30 mouse cellular contexts compared by ENCODE assay signal in the genomic region with DNA sequence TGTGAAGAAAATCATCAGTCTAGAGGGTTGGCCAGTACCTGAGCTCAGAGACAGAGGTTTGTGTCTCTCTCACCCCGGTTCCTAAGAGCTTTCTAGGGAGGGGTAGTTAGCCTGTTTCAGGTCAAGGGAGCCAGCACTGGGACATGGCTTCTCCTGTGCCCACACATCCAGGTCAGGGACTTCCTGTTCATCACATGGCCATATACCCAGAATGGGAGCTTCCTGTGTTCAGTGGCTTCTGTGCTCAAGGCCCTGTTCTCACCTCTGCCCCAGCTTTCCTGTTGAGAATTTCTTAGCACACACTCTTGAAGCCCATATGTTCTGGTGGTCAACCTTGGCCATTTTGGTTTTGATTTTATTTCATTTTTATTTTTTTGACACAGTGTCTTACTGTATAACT. TPM values are rescaled to one million over a fixed set of nuclear protein-coding genes. Genes with fewer than 3 reads are reported as not detected.
DNase-seq lines count a peak whose midpoint lies in the region; ATAC-seq and TF ChIP-seq lines count a peak whose summit lies in the region.
"Had no signal": no experiment of that assay in that cellular context is flagged by ENCODE, and none has a peak within 500 bp of the region (broad histone marks: within the 10 kb centered on the region; RNA-seq: fewer than 3 reads in every experiment).

No protein-coding gene starts in this region.

- H3K9ac ChIP-seq in liver, embryonic 11.5 days (ENCODE audit: low read depth, low read length), result no peak overlapping the region
- H3K9ac ChIP-seq: embryonic facial prominence, embryonic 12.5 days; embryonic facial prominence, embryonic 15.5 days; forebrain, postnatal 0 days; heart, embryonic 12.5 days; heart, embryonic 15.5 days; hindbrain, embryonic 13.5 days had no signal

- 92% methylated on average over 1 of the region's 1 CpGs for WGBS in thymus, adult 2 months
- 81% methylated on average over 1 of the region's 1 CpGs for WGBS in liver, embryonic 11.5 days

- ATAC-seq in CD4-positive, CD25-positive, alpha-beta regulatory T cell, adult 4 months, result peak; percentile 62
- ATAC-seq in inflammation-experienced regulatory T-cells, adult 6 months, result peak; percentile 72
- no peak for ATAC-seq in liver, embryonic 11.5 days (replicated peaks; ENCODE audit: low FRiP score)
- ATAC-seq: forebrain, embryonic 14.5 days; forebrain, postnatal 0 days; hindbrain, embryonic 16.5 days had no signal

- no peaks in the 10 kb centered on the region for H3K9me3 ChIP-seq in liver, embryonic 11.5 days (ENCODE audit: control insufficient read depth, low read length)
- H3K9me3 ChIP-seq: embryonic facial prominence, embryonic 12.5 days; embryonic facial prominence, embryonic 15.5 days; heart, embryonic 12.5 days; heart, embryonic 15.5 days; hindbrain, embryonic 10.5 days; hindbrain, embryonic 13.5 days had no signal

- no peak for DNase-seq in thymus, adult 2 months
- DNase-seq in thymus, postnatal 4 days, result no peak
- peak; percentile 28 for DNase-seq in T-cell, adult 2 months (ENCODE audit: low spot score)
- no peak for DNase-seq in left cerebral cortex, adult 8-10 months (ENCODE audit: low spot score in 2 of 2)
- DNase-seq in ovary, postnatal 36 days (ENCODE audit: low spot score), result no peak
- no peak for DNase-seq in liver, embryonic 11.5 days (ENCODE audit: low spot score)
- DNase-seq: adrenal gland, adult 2 months; adrenal gland, postnatal 14 days; cerebellum, adult 11 months; cerebellum, adult 2 months; cerebellum, adult 9-11 months; cerebellum, postnatal 25 days; forebrain, postnatal 0 days; gastrocnemius, adult 2 months; gastrocnemius, postnatal 14 days; heart, adult 11 months; heart, postnatal 10 days; heart, postnatal 36 days had no signal

- no peaks in the 10 kb centered on the region for H3K27me3 ChIP-seq in thymus, adult 2 months (ENCODE audit: control insufficient read depth, insufficient read depth, low read length)
- no peaks in the 10 kb centered on the region for H3K27me3 ChIP-seq in liver, embryonic 11.5 days (replicated peaks; ENCODE audit: control insufficient read depth, insufficient read depth, low read length)
- H3K27me3 ChIP-seq: CH12.LX; embryonic facial prominence, embryonic 12.5 days; embryonic facial prominence, embryonic 15.5 days; heart, embryonic 12.5 days; heart, embryonic 15.5 days; hindbrain, embryonic 13.5 days had no signal

- no peaks in the 10 kb centered on the region for H3K36me3 ChIP-seq in thymus, adult 2 months (ENCODE audit: control insufficient read depth, insufficient read depth, low read length)
- no peaks in the 10 kb centered on the region for H3K36me3 ChIP-seq in liver, embryonic 11.5 days (ENCODE audit: control insufficient read depth, insufficient read depth, low read length)
- H3K36me3 ChIP-seq: embryonic facial prominence, embryonic 12.5 days; embryonic facial prominence, embryonic 15.5 days; G1E; heart, embryonic 12.5 days; heart, embryonic 15.5 days; hindbrain, embryonic 13.5 days had no signal

- H3K4me3 ChIP-seq in thymus, adult 2 months (ENCODE audit: control insufficient read depth, insufficient read depth, low read length), result no peak overlapping the region
- no peak overlapping the region for H3K4me3 ChIP-seq in liver, embryonic 11.5 days (ENCODE audit: low read depth, low read length)
- H3K4me3 ChIP-seq: embryonic facial prominence, embryonic 12.5 days; embryonic facial prominence, embryonic 15.5 days; gastrocnemius, adult 2 months; heart, embryonic 12.5 days; heart, embryonic 15.5 days; hindbrain, embryonic 10.5 days; hindbrain, embryonic 13.5 days had no signal

- no peak for TF ChIP-seq CTCF in thymus, adult 2 months (IDR thresholded peaks at IDR 0.05; ENCODE audit: borderline replicate concordance, control insufficient read depth, extremely low read depth, insufficient read depth, low read length, poor library complexity)

- H3K27ac ChIP-seq in thymus, adult 2 months (ENCODE audit: control insufficient read depth, insufficient read depth, low read length), result peak overlapping the region; percentile 13
- H3K27ac ChIP-seq in liver, embryonic 11.5 days (ENCODE audit: low read depth, low read length), result no peak overlapping the region
- H3K27ac ChIP-seq: embryonic facial prominence, embryonic 12.5 days; embryonic facial prominence, embryonic 15.5 days; gastrocnemius, adult 2 months; heart, embryonic 15.5 days; hindbrain, embryonic 10.5 days; hindbrain, embryonic 13.5 days had no signal

- H3K4me1 ChIP-seq in thymus, adult 2 months (replicated peaks; ENCODE audit: control insufficient read depth, insufficient read depth, low read length), result peaks cover 30% of the 10 kb centered on the region
- H3K4me1 ChIP-seq in liver, embryonic 11.5 days (replicated peaks; ENCODE audit: control insufficient read depth, insufficient read depth, low read length), result peaks cover 23% of the 10 kb centered on the region
- H3K4me1 ChIP-seq: embryonic facial prominence, embryonic 12.5 days; embryonic facial prominence, embryonic 15.5 days had no signal

- no peak for TF ChIP-seq POLR2A in thymus, adult 2 months (IDR thresholded peaks at IDR 0.05; ENCODE audit: control insufficient read depth, extremely low read depth, insufficient read depth, low read length, poor library complexity)

- H3K4me2 ChIP-seq in liver, embryonic 11.5 days, result no peak overlapping the region
- H3K4me2 ChIP-seq: embryonic facial prominence, embryonic 12.5 days; embryonic facial prominence, embryonic 15.5 days; heart, embryonic 12.5 days; heart, embryonic 15.5 days; hindbrain, embryonic 13.5 days had no signal

RNA-seq across cellular contexts. Expression of gene Hpcal1, which starts 26.6 kb away (rescaled TPM):
- 322 and 334 TPM in 2 replicates for polyA plus RNA-seq in thymus, adult 2 months (2012; rRNA removed)
- polyA plus RNA-seq in CD4-positive, CD25-positive, alpha-beta regulatory T cell, adult 4 months (2017; shearing (Covaris generic)), result 10 to 100 TPM; 71.5 to 87.9 TPM
- polyA plus RNA-seq in inflammation-experienced regulatory T-cells, adult 6 months (2017; shearing (Covaris generic)), result 100 to 1,000 TPM in 1 of 3 experiments, 10 to 100 TPM in 2; 55.6 to 103 (median 69.5) TPM
- total RNA-seq in left cerebral cortex, adult 8-10 months (2022), result 10 to 100 TPM; 64.4 to 81.1 (median 79.0) TPM
- 30.2 and 31.8 TPM in 2 replicates for polyA plus RNA-seq in liver, embryonic 11.5 days (2014; fragmentation: Nextera tagmentation; extraction: Ambion mirVana)
- total RNA-seq: G1E had no signal
- polyA plus RNA-seq: G1E had no signal
